Mouse (Mus musculus) spleen, adult 2 months (tissue): ENCODE results near the gene Mtx3. TPM values are rescaled to one million over a fixed set of nuclear protein-coding genes. Genes with fewer than 3 reads are reported as not detected.

Experiments used
- DNase-seq, 2 experiments: peaks; one replicate each; pipeline versions ENCODE4 v3.0.0 to v3.0.0-alpha.2; 2012 to 2021; ENCODE audit warnings: low spot score in 2 of 2, low read depth in 1 of 2
- H3K27ac ChIP-seq: fragments of 200-500 bp; 2 replicates; pipeline ENCODE4 v1.5.1; 2012; ENCODE audit warnings: low read length, inconsistent platforms; ENCODE audit not compliant: insufficient read depth
- H3K27me3 ChIP-seq: fragments of 200-500 bp; 2 replicates; pipeline ENCODE4 v1.6.1; 2012; ENCODE audit warnings: mild to moderate bottlenecking, moderate library complexity, low read length, inconsistent platforms; ENCODE audit not compliant: control insufficient read depth, insufficient read depth
- H3K36me3 ChIP-seq: fragments of 200-500 bp; 2 replicates; pipeline ENCODE4 v1.6.1; 2012; ENCODE audit warnings: mild to moderate bottlenecking, low read length, inconsistent platforms; ENCODE audit not compliant: control insufficient read depth, insufficient read depth
- H3K4me1 ChIP-seq: fragments of 200-500 bp; 2 replicates; pipeline ENCODE4 v1.6.1; 2011; ENCODE audit warnings: inconsistent platforms; ENCODE audit not compliant: control insufficient read depth, insufficient read depth, insufficient read length
- H3K4me3 ChIP-seq: fragments of 200-500 bp; 2 replicates; pipeline ENCODE4 v1.5.1; 2011; ENCODE audit warnings: mild to moderate bottlenecking, inconsistent platforms; ENCODE audit not compliant: insufficient read depth, insufficient read length; ENCODE audit errors: extremely low read depth
- CTCF ChIP-seq: fragments of 200-500 bp; IDR thresholded peaks from 2 replicates; pipeline ENCODE4 v1.5.1; 2011; ENCODE audit warnings: mild to moderate bottlenecking, inconsistent platforms; ENCODE audit not compliant: insufficient read depth, insufficient read length, insufficient replicate concordance; ENCODE audit errors: extremely low read depth
- POLR2A ChIP-seq: fragments of 200-500 bp; IDR thresholded peaks from 2 replicates; pipeline ENCODE4 v1.6.1; 2011; ENCODE audit warnings: low read depth, low read length, inconsistent platforms
- WGBS: fragments of 180-500 bp; shearing (Covaris S2); methylation state at CpG from one replicate; pipeline ENCODE4 v1.1.7; 2018; 5-methylcytosine and 5-hydroxymethylcytosine counted together
- polyA plus RNA-seq: library from polyadenylated mRNA; depleted of rRNA; stranded (reverse); fragments of >200 nt; gene quantifications from 2 replicates; pipeline ENCODE4 v1.2.3, GENCODE M21; 2012

Mtx3 gene
- polyA plus RNA-seq, 1 experiment: 2.9 TPM

GRCm38 (mm10) chr13:92882271-92882985 lies 37.9 kb downstream of the Mtx3 start:
- no peak for DNase-seq
- Histone ChIP-seq H3K4me3 (no peak overlapping the region), H3K36me3 (no peaks in the 10 kb centered on the region), H3K27me3 (no peaks in the 10 kb centered on the region), H3K4me1 (no peaks in the 10 kb centered on the region), H3K27ac (no peak overlapping the region)
- WGBS: 86% methylated on average over 9 of the region's 9 CpGs
- no peak for TF ChIP-seq POLR2A
- no peak for TF ChIP-seq CTCF

- TF ChIP-seq CTCF (no peak), POLR2A (no peak)
- Histone ChIP-seq H3K27ac (no peak overlapping the region), H3K36me3 (no peaks in the 10 kb centered on the region), H3K4me3 (no peak overlapping the region), H3K4me1 (no peaks in the 10 kb centered on the region), H3K27me3 (no peaks in the 10 kb centered on the region)
- 88% methylated on average over 7 of the region's 7 CpGs for WGBS
- DNase-seq: no peak
Measured at GRCm38 (mm10) chr13:92882986-92883720, 38.6 kb downstream of the Mtx3 start.

GRCm38 (mm10) chr13:92884206-92884605 lies 39.6 kb downstream of the Mtx3 start:
- 96% methylated on average over 1 of the region's 1 CpGs for WGBS
- Histone ChIP-seq H3K27me3 (no peaks in the 10 kb centered on the region), H3K4me1 (no peaks in the 10 kb centered on the region), H3K27ac (no peak overlapping the region), H3K36me3 (no peaks in the 10 kb centered on the region), H3K4me3 (no peak overlapping the region)
- no peak for DNase-seq
- TF ChIP-seq POLR2A: no peak

- WGBS: 76% methylated on average over 1 of the region's 1 CpGs
- Histone ChIP-seq H3K27me3 (no peaks in the 10 kb centered on the region), H3K36me3 (no peaks in the 10 kb centered on the region), H3K27ac (no peak overlapping the region), H3K4me3 (no peak overlapping the region), H3K4me1 (no peaks in the 10 kb centered on the region)
- DNase-seq: no peak
- TF ChIP-seq CTCF (no peak), POLR2A (no peak)
Measured at GRCm38 (mm10) chr13:92884930-92885329, 40.4 kb downstream of the Mtx3 start.

GRCm38 (mm10) chr13:92899087-92899486 lies 54.5 kb downstream of the Mtx3 start:
- no peaks in the 10 kb centered on the region for H3K36me3 ChIP-seq
- DNase-seq: no peak
- no peaks in the 10 kb centered on the region for H3K4me1 ChIP-seq
- no peak overlapping the region for H3K4me3 ChIP-seq
- no peak for TF ChIP-seq CTCF
- no peak for TF ChIP-seq POLR2A
- 86% methylated on average over 6 of the region's 6 CpGs for whole genome bisulfite sequencing
- no peaks in the 10 kb centered on the region for H3K27me3 ChIP-seq
- no peak overlapping the region for H3K27ac ChIP-seq

- no peak for DNase-seq
- Histone ChIP-seq H3K4me3 (no peak overlapping the region), H3K4me1 (no peaks in the 10 kb centered on the region), H3K27ac (no peak overlapping the region), H3K36me3 (no peaks in the 10 kb centered on the region), H3K27me3 (no peaks in the 10 kb centered on the region)
- no peak for TF ChIP-seq POLR2A
- TF ChIP-seq CTCF: no peak
- 69% methylated on average over 4 of the region's 4 CpGs for WGBS
Measured at GRCm38 (mm10) chr13:92903291-92903690, 58.7 kb downstream of the Mtx3 start.

- no peaks in the 10 kb centered on the region for H3K4me1 ChIP-seq
- no peaks in the 10 kb centered on the region for H3K27me3 ChIP-seq
- H3K4me3 ChIP-seq: no peak overlapping the region
- H3K36me3 ChIP-seq: no peaks in the 10 kb centered on the region
- no peak overlapping the region for H3K27ac ChIP-seq
- TF ChIP-seq POLR2A: no peak
- WGBS: 78% methylated on average over 5 of the region's 5 CpGs
- DNase-seq: no peak
Measured at GRCm38 (mm10) chr13:92905944-92906343, 61.4 kb downstream of the Mtx3 start.
